Mouse (Mus musculus) liver, postnatal 0 days (tissue): ENCODE results near the gene Vamp4. TPM values are rescaled to one million over a fixed set of nuclear protein-coding genes. Genes with fewer than 3 reads are reported as not detected.
"Not testable (repeated sequence)": the region's sequence is repeated elsewhere in the genome, so short reads cannot be mapped to it uniquely, and the experiment has no call there.

Experiments used
- ATAC-seq: fragments of 200-750 bp; cut with Nextera tagmentation; 2 replicates; pipeline ENCODE4 v1.8.0; 2017; ENCODE audit warnings: mild to moderate bottlenecking, moderate library complexity
- DNase-seq: peaks from one replicate; pipeline ENCODE4 v3.0.0-alpha.2; 2016
- H3K27ac ChIP-seq: fragments of 300-500 bp; sonication (generic); 2 replicates; pipeline ENCODE4 v1.5.1; 2014; ENCODE audit warnings: antibody characterized with exemption, moderate library complexity, mild to moderate bottlenecking, low read depth
- H3K27me3 ChIP-seq: fragments of 300-500 bp; sonication (generic); 2 replicates; pipeline ENCODE4 v1.6.1; 2014; ENCODE audit warnings: low read length, control low read depth, mixed read lengths; ENCODE audit not compliant: insufficient read depth
- H3K36me3 ChIP-seq: fragments of 300-500 bp; sonication (generic); replicated peaks from 2 replicates; pipeline ENCODE4 v1.6.1; 2014; ENCODE audit warnings: mild to moderate bottlenecking, control low read depth, low read length, moderate library complexity, mixed read lengths; ENCODE audit not compliant: insufficient read depth
- H3K4me1 ChIP-seq: fragments of 300-500 bp; sonication (generic); 2 replicates; pipeline ENCODE4 v1.6.1; 2014; ENCODE audit warnings: antibody characterized with exemption, mild to moderate bottlenecking, control low read depth; ENCODE audit not compliant: insufficient read depth
- H3K4me2 ChIP-seq: fragments of 300-500 bp; sonication (generic); 2 replicates; pipeline ENCODE4 v1.6.1; 2014; ENCODE audit warnings: low read depth, mild to moderate bottlenecking, low read length, moderate library complexity, mixed read lengths
- H3K4me3 ChIP-seq: fragments of 300-500 bp; sonication (generic); 2 replicates; pipeline ENCODE4 v1.5.1; 2014; ENCODE audit warnings: low read depth, low read length
- H3K9ac ChIP-seq: fragments of 300-500 bp; sonication (generic); replicated peaks from 2 replicates; pipeline ENCODE4 v1.6.1; 2014; ENCODE audit warnings: mild to moderate bottlenecking, moderate library complexity
- H3K9me3 ChIP-seq: fragments of 300-500 bp; sonication (generic); 2 replicates; pipeline ENCODE4 v1.6.1; 2016; ENCODE audit warnings: mild to moderate bottlenecking, control low read depth, low read length, mixed read lengths
- CTCF ChIP-seq: sonication (generic); IDR thresholded peaks from 2 replicates; pipeline ENCODE4 v1.5.1; 2016; ENCODE audit warnings: antibody characterized with exemption, low read depth
- EP300 ChIP-seq: IDR thresholded peaks from 2 replicates; pipeline ENCODE4 v1.6.1; 2016; ENCODE audit warnings: antibody characterized with exemption, low read depth, mild to moderate bottlenecking
- WGBS: fragments of 180-500 bp; shearing (Covaris S2); extraction: QIAGEN DNeasy Blood & Tissue Kit; methylation state at CpG from one replicate; pipeline ENCODE4 v1.1.7; 2014; ENCODE audit not compliant: insufficient replicate concordance; 5-methylcytosine and 5-hydroxymethylcytosine counted together
- polyA plus RNA-seq: library from polyadenylated mRNA; unstranded; fragments of >200 nt; fragmentation: Nextera tagmentation; extraction: Ambion mirVana; gene quantifications from 2 replicates; pipeline ENCODE4 v1.2.1, GENCODE M21; 2015

The Vamp4 gene
- polyA plus RNA-seq, 1 experiment from 2014 or later = 14.9 TPM

DNA sequence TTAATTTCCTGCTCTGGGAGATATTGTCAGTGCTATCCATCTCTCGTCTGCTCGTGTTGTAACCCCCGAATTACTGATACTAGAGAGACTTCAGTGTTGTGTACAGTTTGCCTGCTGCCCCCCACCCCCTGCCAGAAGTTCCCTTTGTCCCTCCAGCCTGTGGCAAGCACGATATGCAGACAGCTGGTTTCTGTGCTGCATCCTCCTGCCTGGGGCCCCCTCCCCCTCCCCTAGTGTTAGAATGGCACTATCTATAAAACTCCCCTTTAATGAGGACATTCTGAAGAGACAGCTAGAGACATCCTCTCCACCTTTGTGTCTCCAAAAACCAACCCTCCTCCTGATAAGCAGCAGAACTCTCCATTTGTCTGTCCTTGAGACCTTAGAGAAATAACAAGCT lies 53.6 kb downstream of the Vamp4 start:
- Histone ChIP-seq H3K4me1 (no peaks in the 10 kb centered on the region), H3K27me3 (no peaks in the 10 kb centered on the region), H3K36me3 (no peaks in the 10 kb centered on the region), H3K4me2 (no peak overlapping the region), H3K9ac (no peak overlapping the region), H3K4me3 (no peak overlapping the region), H3K9me3 (no peaks in the 10 kb centered on the region), H3K27ac (no peak overlapping the region)
- ATAC-seq = no peak
- 35% methylated on average over 4 of the region's 4 CpGs for WGBS
- no peak for DNase-seq
- TF ChIP-seq EP300 (no peak), CTCF (no peak)

DNA sequence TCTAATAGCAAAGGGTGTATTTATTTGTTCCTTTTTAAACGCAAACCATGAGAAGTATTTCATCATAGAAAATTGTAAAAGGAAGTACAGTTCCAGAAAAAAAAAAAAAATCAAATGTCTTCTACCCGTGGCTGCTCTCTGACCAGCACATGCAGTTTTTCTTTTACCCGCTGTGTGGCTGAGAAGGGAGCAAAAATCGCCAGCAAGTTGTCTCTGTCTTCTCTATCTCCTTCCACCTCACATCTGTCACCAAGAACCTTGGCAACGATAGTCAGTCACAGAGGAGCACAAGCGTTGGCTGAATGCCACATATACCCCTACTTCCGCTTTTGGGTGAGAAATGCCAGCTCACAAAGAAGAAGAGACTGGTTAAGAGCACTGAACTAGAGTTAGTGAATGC lies 54.9 kb downstream of the Vamp4 start:
- H3K36me3 ChIP-seq = no peaks in the 10 kb centered on the region

DNA sequence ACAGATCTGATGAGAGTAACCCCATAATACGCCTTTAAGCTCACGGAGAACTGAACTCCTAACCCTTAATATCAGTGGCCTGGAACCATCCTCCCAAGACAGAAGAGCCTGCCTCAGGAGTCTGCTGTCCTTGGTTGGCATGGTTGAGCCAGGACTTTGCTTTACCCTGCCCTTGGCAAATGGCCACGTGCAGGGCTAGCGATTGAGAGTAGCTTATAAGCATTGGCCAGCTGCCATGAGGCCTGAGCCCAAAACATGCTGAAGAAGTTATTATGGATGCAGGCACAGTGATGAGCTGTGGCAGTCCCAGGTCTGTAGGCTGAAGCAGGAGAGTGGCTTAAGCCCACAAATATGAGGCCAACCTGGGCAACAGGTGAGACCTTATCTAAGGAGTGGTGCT lies 57.5 kb downstream of the Vamp4 start:
- ATAC-seq, H3K4me3 ChIP-seq, H3K4me1 ChIP-seq, H3K27ac ChIP-seq, H3K9me3 ChIP-seq, H3K36me3 ChIP-seq, H3K27me3 ChIP-seq, DNase-seq, H3K9ac ChIP-seq, H3K4me2 ChIP-seq: not testable (repeated sequence)
- 83% methylated on average over 4 of the region's 4 CpGs for WGBS

More for the DNA sequence above, 54.9 kb downstream of the Vamp4 start:
- WGBS = 25% methylated on average over 7 of the region's 7 CpGs
- H3K4me2 ChIP-seq = peak overlapping the region; percentile 45; the same call in 1 of the 2 replicates
- no peaks in the 10 kb centered on the region for H3K9me3 ChIP-seq
- DNase-seq (peak; percentile 58), ATAC-seq (peak; percentile 85)
- H3K9ac ChIP-seq = no peak overlapping the region
- H3K27me3 ChIP-seq = no peaks in the 10 kb centered on the region
- H3K4me1 ChIP-seq = no peaks in the 10 kb centered on the region
- no peak overlapping the region for H3K27ac ChIP-seq
- H3K4me3 ChIP-seq = no peak overlapping the region
- TF ChIP-seq EP300 (no peak), CTCF (no peak)

DNA sequence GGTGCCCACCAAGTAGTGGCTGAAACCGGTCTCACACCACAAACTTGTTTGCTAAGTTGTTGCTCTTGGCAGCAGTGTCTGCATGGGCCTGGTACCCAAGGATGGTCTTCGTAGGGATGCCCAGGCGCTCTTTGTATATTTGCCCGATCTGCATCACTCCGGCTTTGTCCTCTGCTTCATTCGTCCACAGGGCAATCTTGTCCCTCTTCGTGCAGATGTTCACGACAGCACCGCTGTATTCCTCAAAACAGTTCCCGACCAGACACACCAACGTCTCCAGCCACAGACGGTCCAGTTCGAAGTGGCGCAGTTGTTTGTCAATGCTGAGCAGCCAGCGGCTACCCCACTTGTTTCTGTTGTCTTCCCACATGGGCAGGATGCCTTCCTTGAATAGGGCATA lies 58.0 kb downstream of the Vamp4 start:
- H3K36me3 ChIP-seq, H3K27ac ChIP-seq, H3K9me3 ChIP-seq, H3K27me3 ChIP-seq, H3K4me2 ChIP-seq, DNase-seq, H3K4me3 ChIP-seq, H3K4me1 ChIP-seq, ATAC-seq, H3K9ac ChIP-seq: not testable (repeated sequence)
- WGBS = 88% methylated on average over 15 of the region's 15 CpGs

DNA sequence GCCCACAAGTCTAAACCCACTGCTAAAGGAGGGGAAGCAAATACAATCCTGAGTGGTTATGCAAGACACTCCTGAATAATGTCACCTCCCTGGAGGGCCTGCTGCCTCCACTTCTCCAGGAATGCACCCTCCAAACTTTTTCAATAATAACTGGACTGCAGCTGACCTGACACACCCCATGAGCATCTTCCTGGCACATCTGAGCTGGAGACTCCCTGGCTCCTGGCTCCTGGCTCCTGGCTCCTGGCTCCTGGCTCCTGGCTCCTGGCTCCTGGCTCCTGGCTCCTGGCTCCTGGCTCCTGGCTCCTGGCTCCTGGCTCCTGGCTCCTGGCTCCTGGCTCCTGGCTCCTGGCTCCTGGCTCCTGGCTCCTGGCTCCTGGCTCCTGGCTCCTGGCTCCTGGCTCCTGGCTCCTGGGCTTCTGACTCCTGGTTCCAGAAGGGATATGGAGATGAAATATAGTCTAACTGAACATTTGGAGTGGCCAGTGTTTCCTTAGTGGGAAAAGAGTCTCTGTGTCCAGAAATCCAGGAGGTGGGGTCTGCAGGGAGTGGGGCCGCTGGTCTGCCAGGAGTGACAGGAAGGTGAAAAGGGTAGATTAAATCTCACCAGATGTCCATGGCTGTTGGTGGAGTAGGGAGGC lies 65.1 kb downstream of the Vamp4 start:
- H3K27me3 ChIP-seq, H3K4me2 ChIP-seq, H3K4me1 ChIP-seq, H3K4me3 ChIP-seq, DNase-seq, H3K9me3 ChIP-seq, H3K9ac ChIP-seq, H3K36me3 ChIP-seq, H3K27ac ChIP-seq, ATAC-seq: not testable (repeated sequence)
- 55% methylated on average over 1 of the region's 1 CpGs for WGBS

DNA sequence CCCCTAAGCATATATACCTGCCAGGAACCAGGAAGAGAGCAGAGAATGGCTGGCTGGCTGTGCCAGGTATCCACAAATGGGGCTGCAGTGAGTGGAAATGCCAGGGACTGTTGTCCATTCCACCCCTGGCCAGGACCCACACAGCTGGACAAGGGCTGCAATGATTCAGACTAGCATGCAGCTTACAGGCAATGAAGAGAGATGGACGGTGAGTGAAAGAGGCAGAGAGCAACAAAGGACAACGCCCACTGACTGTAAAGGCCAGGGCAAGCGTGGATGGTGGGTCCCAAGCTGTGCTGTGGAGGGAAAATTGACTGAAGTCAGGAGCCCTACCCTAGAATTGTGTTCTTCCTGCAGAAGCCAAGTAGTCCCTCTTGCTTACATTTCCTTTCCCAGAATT lies 66.2 kb downstream of the Vamp4 start:
- Histone ChIP-seq H3K36me3 (no peaks in the 10 kb centered on the region), H3K4me1 (no peaks in the 10 kb centered on the region), H3K4me2 (no peak overlapping the region), H3K27me3 (no peaks in the 10 kb centered on the region), H3K27ac (no peak overlapping the region), H3K4me3 (no peak overlapping the region), H3K9ac (no peak overlapping the region), H3K9me3 (no peaks in the 10 kb centered on the region; the same call in 1 of the 2 replicates)
- WGBS = 64% methylated on average over 3 of the region's 3 CpGs
- TF ChIP-seq EP300 = no peak
- no peak for TF ChIP-seq CTCF
- ATAC-seq (no peak), DNase-seq (no peak)

DNA sequence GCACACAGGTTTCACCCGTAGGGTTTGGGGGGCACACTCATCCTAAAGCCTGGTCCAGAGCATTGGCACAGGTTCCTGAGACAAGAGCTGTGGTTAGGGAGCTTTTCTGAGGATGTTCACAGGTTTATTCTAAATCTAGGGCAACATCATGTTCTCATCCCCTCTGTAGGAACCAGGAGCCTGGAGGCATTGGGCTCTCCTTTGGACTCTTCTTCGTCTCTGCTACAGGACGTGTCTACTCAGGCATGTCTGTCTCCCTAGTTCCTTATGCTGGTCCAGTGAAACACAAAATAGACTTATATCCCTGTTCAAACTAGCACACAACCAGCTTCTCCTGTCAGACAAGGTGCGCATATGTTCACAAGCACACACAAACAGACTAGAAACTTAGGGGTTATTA lies 68.2 kb downstream of the Vamp4 start:
- WGBS = 76% methylated on average over 4 of the region's 4 CpGs
- H3K27ac ChIP-seq = no peak overlapping the region
- no peaks in the 10 kb centered on the region for H3K36me3 ChIP-seq

More for the DNA sequence above, 68.2 kb downstream of the Vamp4 start:
- no peak for TF ChIP-seq CTCF
- no peak for TF ChIP-seq EP300
- Histone ChIP-seq H3K4me2 (no peak overlapping the region), H3K4me1 (no peaks in the 10 kb centered on the region), H3K9me3 (no peaks in the 10 kb centered on the region), H3K4me3 (no peak overlapping the region), H3K27me3 (no peaks in the 10 kb centered on the region), H3K9ac (no peak overlapping the region)
- ATAC-seq = no peak
- DNase-seq = no peak
